Mouse (Mus musculus) frontal cortex, adult 2 months (tissue): Measurements from ENCODE around the gene Depdc7. TPM values are rescaled to one million over a fixed set of nuclear protein-coding genes. Genes with fewer than 3 reads are reported as not detected.

Experiments used
- polyA plus RNA-seq: library from polyadenylated mRNA; depleted of rRNA; stranded (reverse); fragments of >200 nt; gene quantifications from 2 replicates; pipeline ENCODE4 v1.2.3, GENCODE M21; 2012; rRNA removed

Gene Depdc7
- polyA plus RNA-seq, 1 experiment: 1.5 TPM

Other genes with a start within 250 kb of the Depdc7 start
- gene Hipk3, start 248.4 kb downstream of the Depdc7 start, polyA plus RNA-seq: 32.2 and 33.3 TPM in 2 replicates
- 42.8 and 43.4 TPM in 2 replicates for gene Cstf3, start 152.4 kb downstream of the Depdc7 start, polyA plus RNA-seq
- gene Tcp11l1, start 30.7 kb downstream of the Depdc7 start, polyA plus RNA-seq: 14.6 and 17.5 TPM in 2 replicates
- gene Pin1rt1, start 26.5 kb downstream of the Depdc7 start, polyA plus RNA-seq: not detected in 2 replicates
- 6.1 and 6.9 TPM in 2 replicates for gene Qser1, start 73.9 kb upstream of the Depdc7 start, polyA plus RNA-seq
- gene Prrg4, start 107.0 kb upstream of the Depdc7 start, polyA plus RNA-seq: 0.13 and 0.16 TPM in 2 replicates
- 3.2 and 5.3 TPM in 2 replicates for gene Ccdc73, start 124.9 kb upstream of the Depdc7 start, polyA plus RNA-seq